14 mouse cellular contexts compared by ENCODE assay signal in the genomic region with DNA sequence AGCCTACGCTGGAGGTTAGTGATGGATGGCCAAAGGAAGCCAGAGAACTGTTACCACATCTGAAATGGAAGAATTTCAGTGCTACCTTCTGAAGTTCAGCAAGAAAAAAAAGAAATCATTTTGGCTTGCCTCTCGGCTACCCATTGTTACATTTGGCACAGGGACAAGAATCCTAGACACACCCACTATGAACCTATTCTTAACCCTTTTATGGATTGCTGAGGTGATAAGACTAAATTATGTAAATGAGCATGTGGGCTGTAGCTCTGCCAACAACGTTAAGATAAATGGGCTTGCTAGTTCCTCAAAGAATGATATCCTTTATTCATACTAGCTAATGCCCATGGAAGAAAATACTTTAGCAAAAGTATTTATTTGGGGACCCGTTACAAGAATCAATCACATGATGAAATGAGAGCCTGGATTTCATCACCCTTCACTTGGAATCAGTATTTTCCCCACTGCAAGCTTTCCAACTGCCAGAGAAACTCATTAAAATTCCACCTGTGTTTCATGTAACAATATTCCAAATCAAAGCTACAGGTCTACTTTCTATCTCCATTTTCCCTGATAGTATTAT.
DNase-seq lines count a peak whose midpoint lies in the region; ATAC-seq and TF ChIP-seq lines count a peak whose summit lies in the region.
"Had no signal": no experiment of that assay in that cellular context is flagged by ENCODE, and none has a peak within 500 bp of the region (broad histone marks: within the 10 kb centered on the region; RNA-seq: fewer than 3 reads in every experiment).

No protein-coding gene starts in this region.

- no peak for DNase-seq in heart, embryonic 10.5 days (ENCODE audit: low spot score)
- peak; percentile 67 for DNase-seq in liver, adult 2 months (ENCODE audit: extremely low read depth, low read depth, low spot score)
- DNase-seq in adipocyte (ENCODE audit: low spot score): peak; percentile 4
- peak; percentile 4 for DNase-seq in lung, postnatal 25 days (ENCODE audit: low spot score)
- no peak for DNase-seq in gastrocnemius, postnatal 14 days
- DNase-seq: embryo, embryonic 11 days; forebrain, postnatal 0 days; right cerebral cortex, postnatal 4 days; thymus, postnatal 25 days had no signal

- H3K4me3 ChIP-seq in heart, embryonic 13.5 days: no peak overlapping the region
- H3K4me3 ChIP-seq in heart, embryonic 10.5 days: no peak overlapping the region
- H3K4me3 ChIP-seq in liver, adult 2 months (ENCODE audit: insufficient read depth, low read depth, low read length): no peak overlapping the region
- H3K4me3 ChIP-seq in liver, embryonic 12.5 days: no peak overlapping the region
- H3K4me3 ChIP-seq: liver, embryonic 15.5 days; midbrain, embryonic 13.5 days had no signal

- WGBS in heart, embryonic 13.5 days: 38% methylated on average over 4 of the region's 4 CpGs
- WGBS in heart, embryonic 10.5 days: 59% methylated on average over 4 of the region's 4 CpGs
- 27% methylated on average over 4 of the region's 4 CpGs for WGBS in liver, adult 2 months
- whole genome bisulfite sequencing in liver, embryonic 12.5 days (ENCODE audit: insufficient replicate concordance): 50% methylated on average over 4 of the region's 4 CpGs

- no peaks in the 10 kb centered on the region for H3K79me2 ChIP-seq in liver, adult 2 months (ENCODE audit: control insufficient read depth, insufficient read depth, low read length)

- intact Hi-C loops in gastrocnemius, postnatal 14 days (cut with DNase I; ENCODE audit: low total_unique reads): no loop called here

- 0 out of 2 replicates have a peak overlapping the region, but pooled peaks have one; percentile 3 for H3K27ac ChIP-seq in heart, embryonic 13.5 days (replicated peaks)
- H3K27ac ChIP-seq in heart, embryonic 10.5 days: no peak overlapping the region
- no peak overlapping the region for H3K27ac ChIP-seq in liver, adult 2 months (replicated peaks; ENCODE audit: insufficient read depth, low read depth, low read length)
- no peak overlapping the region for H3K27ac ChIP-seq in liver, embryonic 12.5 days
- H3K27ac ChIP-seq: hindbrain, postnatal 0 days; liver, embryonic 15.5 days; midbrain, embryonic 13.5 days had no signal

- TF ChIP-seq POLR2A in liver, adult 2 months (IDR thresholded peaks at IDR 0.05; ENCODE audit: extremely low read depth, insufficient read depth, low read length): no peak

- H3K4me1 ChIP-seq in heart, embryonic 13.5 days: peaks cover 17% of the 10 kb centered on the region
- H3K4me1 ChIP-seq in heart, embryonic 10.5 days: no peaks in the 10 kb centered on the region
- H3K4me1 ChIP-seq in liver, adult 2 months (ENCODE audit: control insufficient read depth, insufficient read depth, low read length): no peaks in the 10 kb centered on the region
- H3K4me1 ChIP-seq in liver, embryonic 12.5 days: no peaks in the 10 kb centered on the region
- H3K4me1 ChIP-seq: liver, embryonic 15.5 days; midbrain, embryonic 13.5 days had no signal

- no peak for TF ChIP-seq CTCF in liver, adult 2 months (IDR thresholded peaks at IDR 0.05; ENCODE audit: low read depth, low read length)

- H3K27me3 ChIP-seq in heart, embryonic 13.5 days (replicated peaks): no peaks in the 10 kb centered on the region
- no peaks in the 10 kb centered on the region for H3K27me3 ChIP-seq in heart, embryonic 10.5 days (ENCODE audit: insufficient read depth, poor library complexity, severe bottlenecking)
- H3K27me3 ChIP-seq in liver, adult 2 months (ENCODE audit: control insufficient read depth, insufficient read depth, low read length): no peaks in the 10 kb centered on the region
- no peaks in the 10 kb centered on the region for H3K27me3 ChIP-seq in liver, embryonic 12.5 days (replicated peaks)
- H3K27me3 ChIP-seq: liver, embryonic 15.5 days; midbrain, embryonic 13.5 days had no signal

- H3K9ac ChIP-seq in heart, embryonic 13.5 days: no peak overlapping the region
- no peak overlapping the region for H3K9ac ChIP-seq in liver, adult 2 months (ENCODE audit: low read depth, low read length)
- no peak overlapping the region for H3K9ac ChIP-seq in liver, embryonic 12.5 days
- H3K9ac ChIP-seq: forebrain, postnatal 0 days; liver, embryonic 15.5 days; midbrain, embryonic 13.5 days had no signal

- H3K36me3 ChIP-seq in heart, embryonic 13.5 days: no peaks in the 10 kb centered on the region
- no peaks in the 10 kb centered on the region for H3K36me3 ChIP-seq in heart, embryonic 10.5 days
- no peaks in the 10 kb centered on the region for H3K36me3 ChIP-seq in liver, adult 2 months (ENCODE audit: control insufficient read depth, insufficient read depth, low read length)
- no peaks in the 10 kb centered on the region for H3K36me3 ChIP-seq in liver, embryonic 12.5 days
- H3K36me3 ChIP-seq: liver, embryonic 15.5 days; midbrain, embryonic 13.5 days had no signal

- no peaks in the 10 kb centered on the region for H3K9me3 ChIP-seq in heart, embryonic 13.5 days
- H3K9me3 ChIP-seq in heart, embryonic 10.5 days: no peaks in the 10 kb centered on the region
- H3K9me3 ChIP-seq in liver, embryonic 12.5 days (replicated peaks): no peaks in the 10 kb centered on the region
- H3K9me3 ChIP-seq: liver, embryonic 15.5 days; midbrain, embryonic 13.5 days had no signal

- no peak overlapping the region for H3K4me2 ChIP-seq in heart, embryonic 13.5 days
- H3K4me2 ChIP-seq in liver, embryonic 12.5 days: no peak overlapping the region
- H3K4me2 ChIP-seq: liver, embryonic 15.5 days; midbrain, embryonic 13.5 days had no signal

- no peak for ATAC-seq in heart, embryonic 13.5 days (ENCODE audit: extremely low read depth, insufficient number of reproducible peaks, low FRiP score, low TSS enrichment)
- no peak for ATAC-seq in liver, embryonic 12.5 days
- ATAC-seq: forebrain, postnatal 0 days; hindbrain, postnatal 0 days; midbrain, embryonic 13.5 days had no signal

Comparison
In these comparisons a context has a peak if more than half of its experiments do, and no peak if none do; other contexts are left out.
1. DNase-seq: peak in liver, adult 2 months (single experiment), adipocyte (single experiment) and lung, postnatal 25 days (single experiment); none in heart, embryonic 10.5 days (single experiment) and gastrocnemius, postnatal 14 days (single experiment).